Mouse (Mus musculus): ENCODE data around the gene Rftn1. TPM values are rescaled to one million over a fixed set of nuclear protein-coding genes. Genes with fewer than 3 reads are reported as not detected.

Rftn1 gene
- total RNA-seq, 2 experiments from 2014 or later, result 14.3 to 16.5 TPM

DNA sequence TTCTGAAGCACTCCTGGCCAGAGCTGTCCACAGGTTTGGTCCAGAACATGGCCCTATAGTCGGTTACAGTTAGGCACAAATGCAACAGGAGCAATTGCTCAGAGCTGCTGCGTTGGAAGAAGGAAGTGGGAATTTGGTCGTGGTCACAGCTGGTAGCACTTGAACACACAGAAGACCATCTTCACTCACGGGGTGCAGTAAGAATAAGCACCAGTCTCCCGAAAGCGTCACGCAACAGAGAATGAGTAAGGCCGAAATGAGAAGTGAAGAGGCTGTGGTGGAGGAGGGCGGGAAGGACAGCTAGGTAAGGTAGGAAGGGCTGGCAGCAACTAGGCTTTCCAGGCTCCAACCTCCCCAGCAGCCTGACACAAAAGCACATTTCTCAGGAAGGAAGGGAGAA is 140.0 kb downstream of the Rftn1 start:
- Histone ChIP-seq H3K27ac (peak overlapping the region; percentile 41; the same call in 1 of the 2 replicates), H3K4me3 (no peak overlapping the region)
- DNase-seq (ENCODE audit: low spot score in 2 of 2), result no peak
- no peak for TF ChIP-seq CTCF (conservative IDR thresholded peaks at IDR 0.05)

DNA sequence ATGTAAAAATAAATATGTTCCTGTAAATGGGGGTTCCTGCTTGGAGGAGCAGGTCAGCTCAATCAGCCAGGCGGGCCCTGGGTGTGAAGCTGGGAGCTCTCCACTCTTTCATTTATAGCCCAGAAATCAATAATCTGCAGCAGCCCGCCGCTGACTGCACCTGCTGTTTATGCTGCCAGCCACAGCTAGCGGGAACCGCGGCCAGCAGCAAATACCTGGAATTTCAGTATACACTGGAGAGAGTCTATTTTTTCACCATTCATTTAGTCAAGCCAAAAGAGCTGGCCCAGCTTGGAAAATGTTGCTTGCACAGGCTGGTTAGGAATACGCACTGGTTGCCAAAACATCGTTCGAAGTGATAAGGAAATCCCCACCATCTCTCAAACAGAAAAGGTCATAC is 142.3 kb downstream of the Rftn1 start:
- no peak for DNase-seq (ENCODE audit: low spot score in 2 of 2)
- Histone ChIP-seq H3K4me3 (no peak overlapping the region), H3K27ac (no peak overlapping the region)
- no peak for TF ChIP-seq CTCF (conservative IDR thresholded peaks at IDR 0.05)

DNA sequence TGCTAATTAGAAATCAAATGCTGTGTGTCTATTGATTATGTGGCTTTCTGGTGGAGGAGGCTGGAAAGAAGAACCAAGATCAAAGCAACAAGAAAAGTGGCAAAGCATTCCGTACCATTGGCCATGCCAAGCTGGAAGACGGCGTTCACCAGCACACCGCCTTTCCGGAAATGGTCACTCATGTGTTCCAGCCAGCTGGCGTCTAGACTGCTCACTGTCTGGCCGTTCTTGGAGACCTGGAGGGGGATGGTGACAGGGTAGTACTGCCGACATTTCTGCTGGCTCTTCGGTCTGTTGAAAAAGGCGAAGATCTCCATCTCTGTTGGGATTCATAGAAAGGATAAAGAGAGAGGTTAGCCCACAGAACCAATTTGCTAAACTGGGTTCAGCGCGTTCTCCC is 143.3 kb downstream of the Rftn1 start:
- no peak for TF ChIP-seq CTCF (conservative IDR thresholded peaks at IDR 0.05)
- DNase-seq (ENCODE audit: low spot score in 2 of 2), result no peak
- Histone ChIP-seq H3K4me3 (no peak overlapping the region), H3K27ac (no peak overlapping the region)

DNA sequence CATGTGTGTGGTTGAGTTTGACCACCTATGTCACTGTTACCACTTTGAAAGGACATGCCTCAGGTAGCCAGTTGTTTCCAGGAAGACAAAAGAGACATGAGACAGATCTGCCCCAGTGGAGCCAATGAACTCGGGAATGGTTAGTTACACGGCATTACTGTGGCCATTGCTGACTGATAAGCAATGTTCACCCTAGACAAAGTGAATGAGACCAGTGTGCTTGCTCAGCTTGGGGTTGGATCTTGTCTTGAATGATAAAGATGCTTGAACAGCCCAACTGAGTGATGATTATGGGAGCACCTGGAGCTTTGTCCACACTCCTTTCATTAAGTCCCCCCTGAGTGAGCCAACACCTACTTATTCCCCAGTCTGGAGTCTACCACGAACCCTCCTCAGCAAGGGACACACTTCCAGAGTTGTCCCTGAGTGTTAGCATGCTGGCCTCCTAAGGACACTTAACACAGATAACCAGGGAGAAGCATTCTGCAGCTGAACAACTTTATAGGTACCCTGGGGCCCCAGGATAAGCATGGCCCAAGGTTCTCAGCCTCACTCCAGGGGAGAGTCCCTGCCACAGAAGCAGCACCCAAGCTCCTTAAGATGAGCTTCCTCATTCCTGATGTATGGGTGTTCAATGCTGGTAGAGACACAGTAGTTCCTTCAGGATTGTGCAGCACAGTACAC is 149.6 kb downstream of the Rftn1 start:
- TF ChIP-seq CTCF (conservative IDR thresholded peaks at IDR 0.05), result no peak
- Histone ChIP-seq H3K4me3 (no peak overlapping the region), H3K27ac (no peak overlapping the region)
- DNase-seq (ENCODE audit: low spot score in 2 of 2), result no peak

DNA sequence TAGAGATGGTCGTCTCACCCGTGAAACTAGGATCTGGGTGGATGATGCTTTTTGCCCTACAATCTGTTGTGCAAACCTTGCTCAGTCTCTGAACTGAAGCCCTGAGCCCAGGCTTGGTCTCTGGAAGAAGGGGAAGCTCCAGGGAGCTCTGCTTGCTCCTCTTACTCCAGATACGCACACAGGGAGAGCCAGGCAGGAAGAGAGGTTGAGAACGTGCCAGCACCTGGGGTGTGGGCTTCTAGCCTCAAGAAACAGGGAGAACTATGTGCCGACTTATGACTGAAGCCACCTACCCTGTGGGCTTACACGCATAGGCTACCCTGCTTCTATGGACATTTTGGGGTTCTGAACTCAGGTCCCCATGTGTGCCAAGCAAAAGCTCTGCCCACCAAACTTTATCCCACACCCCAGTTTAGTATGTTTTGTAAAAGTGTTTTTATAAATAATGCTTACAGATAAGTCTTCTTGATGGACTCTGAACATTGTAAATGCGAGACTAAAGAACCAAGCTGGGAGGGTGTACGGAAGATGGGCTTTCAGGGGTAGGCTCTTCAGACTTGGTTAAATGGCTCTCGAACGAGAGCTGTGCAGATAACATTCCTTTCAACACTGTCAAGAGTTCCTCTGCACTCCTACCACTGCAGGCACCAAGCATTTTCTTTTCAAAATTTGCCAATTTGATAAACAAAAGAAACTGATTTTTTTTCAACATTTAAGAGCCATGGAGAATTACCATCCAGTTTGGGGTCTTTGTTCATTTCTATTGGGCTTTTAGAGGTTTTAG is 152.4 kb downstream of the Rftn1 start:
- DNase-seq (ENCODE audit: low spot score in 2 of 2), result no peak
- no peak for TF ChIP-seq CTCF (conservative IDR thresholded peaks at IDR 0.05)
- no peak overlapping the region for H3K4me3 ChIP-seq
- H3K27ac ChIP-seq, result peak overlapping the region; percentile 77

DNA sequence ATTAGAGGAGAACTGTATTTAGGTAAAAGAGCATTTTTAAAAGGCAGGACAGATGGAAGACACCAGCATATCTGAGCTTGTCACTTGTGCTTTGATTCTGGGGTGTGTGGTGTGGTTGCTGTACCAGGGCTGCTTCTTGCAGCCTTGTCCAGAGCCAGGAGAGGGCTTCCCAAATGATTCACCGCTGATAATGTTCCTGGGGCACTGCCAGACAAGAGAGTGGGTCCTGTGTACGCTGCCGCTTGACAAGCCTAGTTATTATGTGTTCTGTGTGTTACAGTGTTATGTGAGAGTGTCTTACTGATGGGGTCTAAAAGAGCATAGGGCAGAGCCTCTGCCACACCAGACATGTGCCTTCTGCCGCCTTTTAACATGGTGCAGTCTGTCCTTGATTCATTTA is 153.1 kb downstream of the Rftn1 start:
- no peak for TF ChIP-seq CTCF (conservative IDR thresholded peaks at IDR 0.05)
- Histone ChIP-seq H3K4me3 (no peak overlapping the region), H3K27ac (peak overlapping the region; percentile 77)
- no peak for DNase-seq (ENCODE audit: low spot score in 2 of 2)

DNA sequence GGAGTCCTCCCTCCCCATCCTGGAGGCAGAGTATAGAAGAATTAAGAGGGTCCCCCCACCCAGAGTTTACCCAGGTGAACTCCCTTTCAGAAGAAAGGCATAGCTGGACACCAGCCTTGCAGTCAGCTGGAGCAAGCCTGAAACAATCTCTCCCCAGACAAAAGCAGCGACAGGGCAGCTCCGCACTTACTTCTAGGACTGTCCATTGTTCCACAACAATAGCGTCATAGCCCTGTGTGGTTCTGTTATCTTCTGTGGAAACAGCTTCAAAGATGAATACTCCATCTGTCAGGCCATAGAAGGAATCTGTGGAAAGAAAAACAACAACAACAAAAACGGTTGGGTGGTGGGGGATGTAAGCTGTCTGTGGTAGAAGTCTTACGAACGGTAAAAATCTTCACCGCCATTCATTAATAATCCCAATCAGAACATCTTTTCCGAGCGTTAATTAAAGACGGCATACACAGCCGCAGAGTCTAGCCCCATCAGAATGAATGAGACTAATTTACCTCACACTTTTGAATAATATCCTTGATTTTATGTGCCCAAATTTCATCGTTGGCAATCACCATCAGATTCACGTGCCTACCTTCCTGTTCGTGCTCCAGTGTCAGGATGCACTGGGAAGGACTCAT is 153.6 kb downstream of the Rftn1 start:
- H3K27ac ChIP-seq, result peak overlapping the region; percentile 77
- no peak for DNase-seq (ENCODE audit: low spot score in 2 of 2)
- no peak for TF ChIP-seq CTCF (conservative IDR thresholded peaks at IDR 0.05)
- no peak overlapping the region; the same call in 1 of the 2 replicates for H3K4me3 ChIP-seq

DNA sequence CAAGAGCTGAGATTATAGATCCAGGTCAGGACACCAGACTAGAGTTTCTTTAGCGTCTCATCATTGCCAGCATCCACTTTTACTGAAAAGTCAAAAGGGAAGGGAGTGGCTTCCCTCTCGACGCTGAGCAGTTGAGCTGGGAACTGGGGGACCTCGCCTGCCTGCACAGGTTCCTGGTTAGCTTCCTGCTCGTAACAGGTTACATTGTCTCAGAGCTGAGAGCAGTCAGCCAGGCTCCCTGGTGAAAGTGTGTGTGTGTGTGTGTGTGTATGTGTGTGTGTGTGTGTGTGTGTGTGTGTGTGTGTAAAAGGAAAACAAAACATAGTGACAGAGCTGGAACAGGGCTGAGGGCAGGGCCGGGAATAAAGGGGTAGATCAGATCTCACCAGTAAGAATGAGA is 156.8 kb downstream of the Rftn1 start:
- Histone ChIP-seq H3K27ac (no peak overlapping the region), H3K4me3 (no peak overlapping the region)
- no peak for DNase-seq (ENCODE audit: low spot score in 2 of 2)
- TF ChIP-seq CTCF (conservative IDR thresholded peaks at IDR 0.05), result no peak

DNA sequence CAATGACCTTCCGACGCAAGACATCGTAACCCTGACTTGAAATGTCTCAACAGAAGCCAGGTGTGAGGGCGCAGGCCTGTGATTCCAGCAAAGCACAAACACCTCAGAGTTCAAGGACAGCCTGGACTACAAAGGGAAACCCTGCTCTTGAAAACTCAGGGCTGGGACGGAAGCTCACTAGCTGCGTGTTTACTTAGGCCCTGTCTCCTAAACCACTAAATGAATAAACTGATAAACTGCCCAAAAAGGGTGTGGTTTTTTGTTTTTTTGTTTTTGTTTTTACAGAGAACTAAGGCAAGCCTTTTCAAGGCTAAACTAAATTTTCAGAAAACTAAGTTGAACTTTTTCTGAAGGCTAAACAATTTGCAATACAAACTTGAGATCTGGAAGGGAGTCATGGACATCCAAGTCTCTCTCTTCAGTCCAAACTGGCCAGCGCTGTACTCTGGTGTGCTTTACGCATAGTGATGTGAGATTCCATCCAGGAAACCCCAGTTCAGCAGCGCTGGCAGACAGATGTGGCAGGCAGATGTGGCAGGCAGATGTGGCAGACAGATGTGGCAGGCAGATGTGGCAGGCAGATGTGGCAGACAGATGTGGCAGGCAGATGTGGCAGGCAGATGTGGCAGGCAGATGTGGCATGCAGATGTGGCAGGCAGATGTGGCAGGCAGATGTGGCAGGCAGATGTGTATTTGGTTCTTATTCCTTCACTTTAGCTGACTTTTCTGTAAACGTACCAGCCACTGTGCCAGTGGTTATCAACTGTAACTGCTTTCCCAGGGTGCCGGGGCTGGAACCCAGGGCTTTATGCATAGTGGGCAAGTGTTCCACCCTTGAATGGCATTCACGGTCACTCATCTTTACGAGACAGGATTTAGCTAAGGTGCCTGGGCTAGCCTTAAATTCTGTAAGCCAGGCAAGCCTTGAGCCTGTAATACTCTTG is 158.7 kb downstream of the Rftn1 start:
- Histone ChIP-seq H3K27ac (no peak overlapping the region), H3K4me3 (no peak overlapping the region)
- DNase-seq (ENCODE audit: low spot score in 2 of 2), result no peak
- TF ChIP-seq CTCF (conservative IDR thresholded peaks at IDR 0.05), result no peak

DNA sequence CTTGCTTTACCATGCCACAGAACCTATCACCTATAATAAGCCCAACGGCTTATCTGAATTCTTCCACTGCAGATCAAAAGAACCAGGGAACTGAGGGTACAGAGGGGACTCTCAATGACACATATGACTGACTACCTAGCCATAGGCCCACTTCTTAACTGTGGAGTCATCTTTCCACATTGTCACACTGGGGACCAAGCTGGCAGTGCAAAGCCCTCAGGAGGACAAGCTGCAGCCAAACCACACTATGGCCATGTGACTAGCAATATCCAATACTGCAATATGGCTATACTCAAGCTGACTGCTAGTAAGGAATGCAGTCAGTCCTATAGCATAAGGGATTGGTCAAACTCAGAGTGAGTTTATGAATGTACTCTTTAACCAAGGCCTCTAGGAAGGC is 164.8 kb downstream of the Rftn1 start:
- no peak overlapping the region for H3K4me3 ChIP-seq
- TF ChIP-seq CTCF (conservative IDR thresholded peaks at IDR 0.05), result no peak
- peak overlapping the region; percentile 25; the same call in 1 of the 2 replicates for H3K27ac ChIP-seq
- DNase-seq (ENCODE audit: low spot score in 2 of 2), result no peak

DNA sequence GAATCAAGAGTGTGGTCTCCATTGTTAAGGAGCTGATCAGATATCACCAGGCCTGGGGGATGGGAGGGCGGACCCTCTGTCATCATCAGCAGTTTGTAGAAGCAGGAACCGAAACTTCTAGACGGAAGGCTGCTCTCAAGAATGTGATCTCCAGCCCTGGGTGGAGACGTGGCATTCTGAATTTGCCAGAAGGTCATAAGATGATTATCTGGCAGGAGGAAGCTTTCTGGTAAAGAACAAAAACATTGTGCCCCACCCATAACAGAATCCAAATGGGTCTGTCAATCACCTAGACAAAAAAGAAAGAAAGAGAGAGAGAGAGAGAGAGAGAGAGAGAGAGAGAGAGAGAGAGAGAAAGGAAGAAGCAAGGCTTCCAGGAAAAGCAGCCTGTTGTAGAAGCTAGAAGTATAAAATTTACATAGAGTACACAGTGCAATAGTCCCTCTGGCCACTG is 165.3 kb downstream of the Rftn1 start:
- no peak overlapping the region for H3K4me3 ChIP-seq
- no peak for TF ChIP-seq CTCF (conservative IDR thresholded peaks at IDR 0.05)
- peak overlapping the region; percentile 25; the same call in 1 of the 2 replicates for H3K27ac ChIP-seq
- DNase-seq (ENCODE audit: low spot score in 2 of 2), result no peak

DNA sequence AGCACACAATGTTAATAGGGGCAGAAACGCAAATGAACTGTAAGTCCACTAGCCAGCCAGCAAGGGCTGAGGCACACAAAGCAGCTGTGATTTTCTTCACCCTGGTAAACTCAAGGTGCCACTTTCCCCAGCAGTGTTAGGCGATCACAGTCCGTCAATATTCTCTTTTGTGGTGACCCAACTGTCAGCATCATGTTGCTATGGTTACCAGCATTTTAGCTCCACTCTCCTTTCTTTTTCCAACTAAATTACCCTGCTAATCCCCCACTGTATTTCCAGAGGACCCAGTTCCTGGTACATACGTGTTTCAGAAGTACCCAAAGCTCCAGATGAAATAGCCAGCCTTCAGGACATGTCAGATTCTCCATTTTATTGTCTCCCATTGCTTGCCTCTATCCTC is 169.1 kb downstream of the Rftn1 start:
- Histone ChIP-seq H3K27ac (peak overlapping the region; percentile 89), H3K4me3 (no peak overlapping the region)
- no peak for TF ChIP-seq CTCF (conservative IDR thresholded peaks at IDR 0.05)
- no peak for DNase-seq (ENCODE audit: low spot score in 2 of 2)
